In the genomic region with DNA sequence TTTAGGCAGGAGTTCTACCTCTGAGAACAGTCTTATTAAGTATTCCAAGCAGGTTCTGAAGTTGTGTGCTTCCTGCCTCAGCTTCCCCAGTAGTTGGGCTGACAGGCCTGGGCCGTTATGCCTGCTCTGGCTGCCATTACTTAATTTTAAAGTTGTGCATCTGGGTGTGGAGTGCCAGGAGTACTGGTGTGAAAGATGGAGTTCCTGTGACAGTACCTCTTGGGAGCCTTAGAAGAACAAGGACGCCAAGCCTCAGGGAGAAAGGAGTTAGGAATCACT, we compare ENCODE assay signal across 8 mouse cellular contexts. TPM values are rescaled to one million over a fixed set of nuclear protein-coding genes. Genes with fewer than 3 reads are reported as not detected.
DNase-seq lines count a peak whose midpoint lies in the region; ATAC-seq and TF ChIP-seq lines count a peak whose summit lies in the region.

No protein-coding gene starts in this region.

- DNase-seq in kidney, postnatal 10 days: no peak
- no peak for DNase-seq in embryonic facial prominence, embryonic 11.5 days (ENCODE audit: low spot score)
- DNase-seq in intestine, embryonic 14.5 days (ENCODE audit: low spot score): no peak
- no peak for DNase-seq in layer of hippocampus, postnatal 25 days (ENCODE audit: extremely low spot score in 1 of 2, low spot score in 1 of 2)
- no peak for DNase-seq in kidney, postnatal 25 days

- peaks cover 34% of the 10 kb centered on the region for H3K36me3 ChIP-seq in kidney, embryonic 14.5 days (ENCODE audit: control insufficient read depth, insufficient read depth, low read length)
- peaks cover 4% of the 10 kb centered on the region; the same call in 1 of the 2 replicates for H3K36me3 ChIP-seq in embryonic facial prominence, embryonic 11.5 days (replicated peaks; ENCODE audit: control insufficient read depth, insufficient read depth, low read depth, low read length)
- H3K36me3 ChIP-seq in intestine, embryonic 14.5 days (ENCODE audit: control insufficient read depth, insufficient read depth, low read length): peaks cover 33% of the 10 kb centered on the region
- peaks cover 15% of the 10 kb centered on the region for H3K36me3 ChIP-seq in myocyte (ENCODE audit: control insufficient read depth, insufficient read depth)

- peaks cover 7% of the 10 kb centered on the region for H3K79me2 ChIP-seq in myocyte (ENCODE audit: control insufficient read depth, insufficient read depth)

- no peaks in the 10 kb centered on the region for H3K27me3 ChIP-seq in kidney, embryonic 14.5 days (ENCODE audit: control insufficient read depth, insufficient read depth, low read length)
- no peaks in the 10 kb centered on the region for H3K27me3 ChIP-seq in embryonic facial prominence, embryonic 11.5 days (ENCODE audit: control insufficient read depth, insufficient read depth, low read length)
- no peaks in the 10 kb centered on the region for H3K27me3 ChIP-seq in intestine, embryonic 14.5 days (replicated peaks; ENCODE audit: control insufficient read depth, insufficient read depth, low read length)
- H3K27me3 ChIP-seq in myocyte (ENCODE audit: control insufficient read depth, insufficient read depth, insufficient read length): peaks cover 1% of the 10 kb centered on the region

- no peak for TF ChIP-seq POLR2A in myocyte (IDR thresholded peaks at IDR 0.05; ENCODE audit: insufficient read length, low read depth)

- H3ac ChIP-seq in myocyte (ENCODE audit: control insufficient read depth, insufficient read length): peak overlapping the region; percentile 39

- no peaks in the 10 kb centered on the region for H3K9me3 ChIP-seq in kidney, embryonic 14.5 days (ENCODE audit: control insufficient read depth, low read length)
- no peaks in the 10 kb centered on the region for H3K9me3 ChIP-seq in embryonic facial prominence, embryonic 11.5 days (replicated peaks; ENCODE audit: control insufficient read depth, low read length)
- H3K9me3 ChIP-seq in intestine, embryonic 14.5 days (ENCODE audit: control insufficient read depth, low read length): no peaks in the 10 kb centered on the region

- ATAC-seq in kidney, embryonic 14.5 days (ENCODE audit: low FRiP score, low TSS enrichment): no peak
- ATAC-seq in embryonic facial prominence, embryonic 11.5 days (replicated peaks; ENCODE audit: insufficient number of reproducible peaks, low FRiP score, low TSS enrichment, low read depth): no peak
- ATAC-seq in intestine, embryonic 14.5 days (replicated peaks; ENCODE audit: low FRiP score, low TSS enrichment, low read depth): no peak
- no peak for ATAC-seq in inflammation-experienced regulatory T-cells, adult 6 months

- peak overlapping the region; percentile 97 for H3K4me2 ChIP-seq in kidney, embryonic 14.5 days (replicated peaks; ENCODE audit: low read depth, low read length)
- H3K4me2 ChIP-seq in embryonic facial prominence, embryonic 11.5 days (ENCODE audit: low read depth, low read length): peak overlapping the region; percentile 97
- peak overlapping the region; percentile 100 for H3K4me2 ChIP-seq in intestine, embryonic 14.5 days (ENCODE audit: low read length)
- peak overlapping the region; percentile 100 for H3K4me2 ChIP-seq in myocyte (ENCODE audit: low read depth)

- H3K4me3 ChIP-seq in kidney, embryonic 14.5 days (ENCODE audit: low read length): peak overlapping the region; percentile 75
- H3K4me3 ChIP-seq in embryonic facial prominence, embryonic 11.5 days (ENCODE audit: low read depth, low read length): peak overlapping the region; percentile 81
- peak overlapping the region; percentile 94 for H3K4me3 ChIP-seq in intestine, embryonic 14.5 days (ENCODE audit: low read depth, low read length)
- H3K4me3 ChIP-seq in myocyte: peak overlapping the region; percentile 55

- peak overlapping the region; percentile 80; the same call in 1 of the 2 replicates for H3K9ac ChIP-seq in kidney, embryonic 14.5 days (ENCODE audit: low read depth, low read length)
- H3K9ac ChIP-seq in embryonic facial prominence, embryonic 11.5 days (replicated peaks; ENCODE audit: low read length): peak overlapping the region; percentile 85
- H3K9ac ChIP-seq in intestine, embryonic 14.5 days (ENCODE audit: low read length): peak overlapping the region; percentile 70

- WGBS in kidney, embryonic 14.5 days: 32% methylated on average over 2 of the region's 2 CpGs
- 35% methylated on average over 2 of the region's 2 CpGs for WGBS in embryonic facial prominence, embryonic 11.5 days
- WGBS in intestine, embryonic 14.5 days: 35% methylated on average over 2 of the region's 2 CpGs

- no peak overlapping the region for H3K27ac ChIP-seq in kidney, embryonic 14.5 days (ENCODE audit: low read depth, low read length)
- H3K27ac ChIP-seq in embryonic facial prominence, embryonic 11.5 days (replicated peaks; ENCODE audit: low read depth, low read length): no peak overlapping the region
- H3K27ac ChIP-seq in intestine, embryonic 14.5 days (ENCODE audit: low read depth): no peak overlapping the region

- peaks cover 13% of the 10 kb centered on the region for H3K4me1 ChIP-seq in kidney, embryonic 14.5 days (ENCODE audit: control insufficient read depth, insufficient read depth, low read length)
- H3K4me1 ChIP-seq in embryonic facial prominence, embryonic 11.5 days (ENCODE audit: control insufficient read depth, insufficient read depth, low read length): peaks cover 3% of the 10 kb centered on the region
- H3K4me1 ChIP-seq in intestine, embryonic 14.5 days (replicated peaks; ENCODE audit: control insufficient read depth, insufficient read depth, low read length): peaks cover 20% of the 10 kb centered on the region

TF ChIP-seq in myocyte, 11 proteins besides CTCF, POLR2A, EP300 and RAD21 (continues in another document):
- TF ChIP-seq CEBPB (IDR thresholded peaks at IDR 0.05; ENCODE audit: insufficient read depth, poor library complexity, severe bottlenecking) (no peak), TCF3 (IDR thresholded peaks at IDR 0.05; ENCODE audit: insufficient read length, low read depth) (no peak), MAX (IDR thresholded peaks at IDR 0.05; ENCODE audit: low read depth) (no peak), MYOG (IDR thresholded peaks at IDR 0.05; ENCODE audit: control insufficient read depth in 1 of 3, insufficient read depth in 1 of 3, insufficient read length in 2 of 3, low read depth in 2 of 3) (no peak), POLR2AphosphoS2 (IDR thresholded peaks at IDR 0.05; ENCODE audit: insufficient read length, low read depth) (no peak), TCF12 (IDR thresholded peaks at IDR 0.05; ENCODE audit: insufficient read depth, poor library complexity, severe bottlenecking) (no peak), MYOD1 (IDR thresholded peaks at IDR 0.05; ENCODE audit: control insufficient read depth in 1 of 3, insufficient read length in 2 of 3, low read depth in 2 of 3) (no peak), REST (IDR thresholded peaks at IDR 0.05; ENCODE audit: insufficient read depth, insufficient read length) (no peak), USF1 (IDR thresholded peaks at IDR 0.05; ENCODE audit: low read depth) (no peak), SRF (IDR thresholded peaks at IDR 0.05; ENCODE audit: control insufficient read depth, insufficient read length, low read depth) (no peak)

RNA-seq across cellular contexts. Expression of a gene that starts 4.4 kb away (rescaled TPM):
- 110 and 112 TPM in 2 replicates for polyA plus RNA-seq in kidney, embryonic 14.5 days (2014; fragmentation: Nextera tagmentation; extraction: Ambion mirVana)
- 135 and 142 TPM in 2 replicates for polyA plus RNA-seq in embryonic facial prominence, embryonic 11.5 days (2014; fragmentation: Nextera tagmentation; extraction: Ambion mirVana)
- polyA plus RNA-seq in intestine, embryonic 14.5 days (2014; fragmentation: Nextera tagmentation; extraction: Ambion mirVana): 110 and 115 TPM in 2 replicates
- polyA plus RNA-seq in myocyte (2012; fragmentation: generic; extraction: Trizol): 92.1 TPM
- 10 to 100 TPM in 2 of 3 experiments, 1 to 10 TPM in 1; 8.3 to 24.2 (median 17.4) TPM for polyA plus RNA-seq in inflammation-experienced regulatory T-cells, adult 6 months (2017; shearing (Covaris generic))
- 100 to 1,000 TPM; 110 to 116 TPM for total RNA-seq in layer of hippocampus, postnatal 25 days (2021)

RNA-seq across cellular contexts. Expression of a gene that starts 4.5 kb away (rescaled TPM):
- 13.7 and 14.6 TPM in 2 replicates for polyA plus RNA-seq in kidney, embryonic 14.5 days (2014; fragmentation: Nextera tagmentation; extraction: Ambion mirVana)
- 6.1 and 6.6 TPM in 2 replicates for polyA plus RNA-seq in embryonic facial prominence, embryonic 11.5 days (2014; fragmentation: Nextera tagmentation; extraction: Ambion mirVana)
- polyA plus RNA-seq in intestine, embryonic 14.5 days (2014; fragmentation: Nextera tagmentation; extraction: Ambion mirVana): 24.3 and 25.9 TPM in 2 replicates
- polyA plus RNA-seq in myocyte (2012; fragmentation: generic; extraction: Trizol): 0.46 TPM
- polyA plus RNA-seq in inflammation-experienced regulatory T-cells, adult 6 months (2017; shearing (Covaris generic)): under 1 TPM in 1 of 3 experiments, not detected in 2; 0.30 TPM
- 1 to 10 TPM; 2.7 to 3.2 TPM for total RNA-seq in layer of hippocampus, postnatal 25 days (2021)

RNA-seq across cellular contexts. Expression of a gene that starts 23.6 kb away (rescaled TPM):
- polyA plus RNA-seq in kidney, embryonic 14.5 days (2014; fragmentation: Nextera tagmentation; extraction: Ambion mirVana): 20.7 and 25.7 TPM in 2 replicates
- polyA plus RNA-seq in embryonic facial prominence, embryonic 11.5 days (2014; fragmentation: Nextera tagmentation; extraction: Ambion mirVana): 36.6 and 43.0 TPM in 2 replicates
- polyA plus RNA-seq in intestine, embryonic 14.5 days (2014; fragmentation: Nextera tagmentation; extraction: Ambion mirVana): 16.9 and 18.8 TPM in 2 replicates
- polyA plus RNA-seq in myocyte (2012; fragmentation: generic; extraction: Trizol): 0.36 TPM
- under 1 TPM in 1 of 3 experiments, not detected in 2; 0.98 TPM for polyA plus RNA-seq in inflammation-experienced regulatory T-cells, adult 6 months (2017; shearing (Covaris generic))
- total RNA-seq in layer of hippocampus, postnatal 25 days (2021): 10 to 100 TPM; 72.4 to 82.6 TPM

RNA-seq across cellular contexts. Expression of a gene that starts 26.5 kb away (rescaled TPM):
- 145 and 155 TPM in 2 replicates for polyA plus RNA-seq in kidney, embryonic 14.5 days (2014; fragmentation: Nextera tagmentation; extraction: Ambion mirVana)
- 119 and 132 TPM in 2 replicates for polyA plus RNA-seq in embryonic facial prominence, embryonic 11.5 days (2014; fragmentation: Nextera tagmentation; extraction: Ambion mirVana)
- 124 and 129 TPM in 2 replicates for polyA plus RNA-seq in intestine, embryonic 14.5 days (2014; fragmentation: Nextera tagmentation; extraction: Ambion mirVana)
- polyA plus RNA-seq in myocyte (2012; fragmentation: generic; extraction: Trizol): 66.9 TPM
- 10 to 100 TPM; 86.9 to 93.6 (median 91.6) TPM for polyA plus RNA-seq in inflammation-experienced regulatory T-cells, adult 6 months (2017; shearing (Covaris generic))
- 10 to 100 TPM; 63.1 to 64.0 TPM for total RNA-seq in layer of hippocampus, postnatal 25 days (2021)

RNA-seq across cellular contexts. Expression of a gene that starts 30.3 kb away (rescaled TPM):
- polyA plus RNA-seq in kidney, embryonic 14.5 days (2014; fragmentation: Nextera tagmentation; extraction: Ambion mirVana): 14.1 and 25.4 TPM in 2 replicates
- 24.5 and 26.6 TPM in 2 replicates for polyA plus RNA-seq in embryonic facial prominence, embryonic 11.5 days (2014; fragmentation: Nextera tagmentation; extraction: Ambion mirVana)
- 21.0 and 21.8 TPM in 2 replicates for polyA plus RNA-seq in intestine, embryonic 14.5 days (2014; fragmentation: Nextera tagmentation; extraction: Ambion mirVana)
- 8.0 TPM for polyA plus RNA-seq in myocyte (2012; fragmentation: generic; extraction: Trizol)
- 1 to 10 TPM in 2 of 3 experiments, under 1 TPM in 1; 0.63 to 3.6 (median 1.3) TPM for polyA plus RNA-seq in inflammation-experienced regulatory T-cells, adult 6 months (2017; shearing (Covaris generic))
- 1 to 10 TPM; 3.9 to 4.9 TPM for total RNA-seq in layer of hippocampus, postnatal 25 days (2021)
